Mouse (Mus musculus) heart, embryonic 14.5 days (tissue): ENCODE results near the gene A130010J15Rik. TPM values are rescaled to one million over a fixed set of nuclear protein-coding genes. Genes with fewer than 3 reads are reported as not detected.

Experiments used
- ATAC-seq: fragments of 200-750 bp; cut with Nextera tagmentation; 2 replicates; pipeline ENCODE4 v1.8.0; 2017; ENCODE audit warnings: low read depth, moderate TSS enrichment; ENCODE audit not compliant: insufficient number of reproducible peaks, insufficient read depth, low FRiP score
- H3K27ac ChIP-seq, 2 experiments: fragments of 200-500 bp in 1 of 2; fragments of 300-500 bp in 1 of 2; sonication (generic) in 1 of 2; replicated peaks in 1 of 2; 2 replicates each; pipeline ENCODE4 v1.5.1; 2012 to 2014; ENCODE audit warnings: low read depth in 2 of 2, low read length in 2 of 2, control low read depth in 1 of 2, mild to moderate bottlenecking in 1 of 2, mixed read lengths in 1 of 2; ENCODE audit not compliant: control insufficient read depth in 1 of 2, insufficient read depth in 1 of 2
- H3K27me3 ChIP-seq: fragments of 300-500 bp; sonication (generic); 2 replicates; pipeline ENCODE4 v1.6.1; 2014; ENCODE audit warnings: mild to moderate bottlenecking, low read length, control low read depth; ENCODE audit not compliant: control insufficient read depth, insufficient read depth
- H3K36me3 ChIP-seq: fragments of 300-500 bp; sonication (generic); 2 replicates; pipeline ENCODE4 v1.6.1; 2014; ENCODE audit warnings: mild to moderate bottlenecking, control low read depth, low read length, mixed read lengths; ENCODE audit not compliant: control insufficient read depth, insufficient read depth
- H3K4me1 ChIP-seq, 2 experiments: fragments of 200-500 bp in 1 of 2; fragments of 300-500 bp in 1 of 2; sonication (generic) in 1 of 2; 2 replicates each; pipeline ENCODE4 v1.6.1; 2012 to 2014; ENCODE audit warnings: low read length in 2 of 2, control low read depth in 1 of 2, mixed read lengths in 1 of 2; ENCODE audit not compliant: control insufficient read depth in 2 of 2, insufficient read depth in 2 of 2
- H3K4me2 ChIP-seq: fragments of 300-500 bp; sonication (generic); 2 replicates; pipeline ENCODE4 v1.6.1; 2014; ENCODE audit warnings: mild to moderate bottlenecking, low read length
- H3K4me3 ChIP-seq, 2 experiments: fragments of 200-500 bp in 1 of 2; fragments of 300-500 bp in 1 of 2; sonication (generic) in 1 of 2; 2 replicates each; pipeline ENCODE4 v1.5.1; 2012 to 2014; ENCODE audit warnings: low read length in 2 of 2, mild to moderate bottlenecking in 2 of 2, control low read depth in 1 of 2, low read depth in 1 of 2, moderate library complexity in 1 of 2; ENCODE audit not compliant: control insufficient read depth in 1 of 2, insufficient read depth in 1 of 2
- H3K9ac ChIP-seq: fragments of 300-500 bp; sonication (generic); 2 replicates; pipeline ENCODE4 v1.6.1; 2014; ENCODE audit warnings: mild to moderate bottlenecking, low read length
- H3K9me3 ChIP-seq: fragments of 300-500 bp; sonication (generic); 2 replicates; pipeline ENCODE4 v1.6.1; 2016; ENCODE audit warnings: low read length, control low read depth; ENCODE audit not compliant: control insufficient read depth
- WGBS: fragments of 180-500 bp; shearing (Covaris S2); extraction: QIAGEN DNeasy Blood & Tissue Kit; methylation state at CpG from one replicate; pipeline ENCODE4 v1.1.7; 2014; 5-methylcytosine and 5-hydroxymethylcytosine counted together
- polyA plus RNA-seq: library from polyadenylated mRNA; unstranded; fragments of >200 nt; fragmentation: Nextera tagmentation; extraction: Ambion mirVana; gene quantifications from 2 replicates; pipeline ENCODE4 v1.2.1, GENCODE M21; 2014

The A130010J15Rik gene
- polyA plus RNA-seq, 1 experiment from 2014 or later = 13.4 TPM

DNA sequence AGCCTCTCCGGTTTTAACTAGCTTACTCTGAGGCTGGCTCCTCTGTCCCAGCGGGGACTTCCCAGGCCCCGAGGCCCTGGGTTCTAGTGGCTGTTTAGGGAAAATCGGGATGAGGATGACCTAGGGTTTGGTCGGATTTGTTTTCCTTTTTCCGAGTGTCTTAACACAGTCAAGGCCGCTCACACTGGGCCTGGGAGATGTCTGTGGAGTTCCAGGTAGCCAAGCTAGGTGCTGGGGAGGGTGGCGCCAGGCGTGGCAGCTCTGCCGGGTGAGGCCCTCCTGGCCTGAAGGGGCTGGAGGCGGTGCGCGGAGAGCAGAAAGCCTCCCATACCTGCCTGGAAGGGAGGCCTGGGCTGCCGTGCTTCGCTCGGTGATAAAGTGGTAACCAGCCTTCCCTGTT is 14.3 kb upstream of the A130010J15Rik start:
- peak overlapping the region; percentile 44 to 45 for H3K4me3 ChIP-seq
- no peaks in the 10 kb centered on the region for H3K36me3 ChIP-seq
- peaks cover 11% of the 10 kb centered on the region for H3K27me3 ChIP-seq
- ATAC-seq = no peak
- no peaks in the 10 kb centered on the region for H3K9me3 ChIP-seq
- 38% methylated on average over 16 of the region's 16 CpGs for WGBS
- peaks cover 16 to 25% of the 10 kb centered on the region in 2 experiments; a peak in 3 of 4 replicates for H3K4me1 ChIP-seq
- H3K9ac ChIP-seq = peak overlapping the region; percentile 60; the same call in 1 of the 2 replicates
- H3K27ac ChIP-seq = no peak overlapping the region
- H3K4me2 ChIP-seq = peak overlapping the region; percentile 80

DNA sequence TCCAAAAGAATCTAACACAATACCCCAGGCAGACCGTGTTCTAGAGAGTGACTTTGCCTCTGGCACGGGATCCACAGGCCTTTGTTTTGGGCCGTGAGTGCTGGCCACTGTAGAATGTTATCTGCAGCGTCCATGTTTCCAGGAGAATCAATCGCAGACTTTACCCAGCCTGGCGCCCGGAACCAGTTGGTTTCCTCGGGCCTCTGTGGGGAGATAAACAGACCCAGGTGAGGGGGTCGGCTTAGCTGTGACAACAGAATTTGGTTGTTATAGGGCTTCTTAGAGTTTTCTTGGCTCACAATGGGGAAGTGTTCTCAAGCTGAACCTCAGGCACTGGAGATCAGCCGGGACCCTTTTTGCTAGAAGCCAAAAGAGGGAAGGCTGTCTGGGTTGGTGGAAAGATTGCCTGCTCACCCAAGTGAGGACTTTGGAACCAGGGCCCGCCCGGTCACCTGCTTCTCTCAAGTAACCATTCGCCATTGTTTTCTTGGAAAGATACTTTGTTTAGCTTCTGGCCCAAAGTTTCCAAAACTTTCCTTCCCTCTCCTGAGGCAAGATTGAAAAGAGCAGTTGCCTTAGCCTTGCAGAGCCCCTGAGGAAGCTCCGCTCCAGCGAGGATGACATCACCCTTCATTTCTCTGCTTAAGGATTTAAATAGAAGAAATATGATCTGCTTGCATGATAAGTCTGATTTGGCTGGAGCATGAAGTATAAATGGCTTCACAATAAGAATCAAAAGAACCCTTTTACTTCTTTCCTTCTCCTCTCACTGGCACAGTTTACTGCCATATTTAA is 11.3 kb upstream of the A130010J15Rik start:
- no peak for ATAC-seq
- Histone ChIP-seq H3K4me1 (peaks cover 15 to 27% of the 10 kb centered on the region in 2 experiments; a peak in 3 of 4 replicates), H3K4me3 (no peak overlapping the region), H3K4me2 (peak overlapping the region; percentile 32), H3K27me3 (peaks cover 11% of the 10 kb centered on the region), H3K9ac (no peak overlapping the region), H3K9me3 (no peaks in the 10 kb centered on the region), H3K36me3 (no peaks in the 10 kb centered on the region), H3K27ac (peak overlapping the region in 1 of 2 experiments; percentile 69; a peak in 3 of 4 replicates)
- WGBS = 54% methylated on average over 15 of the region's 15 CpGs

DNA sequence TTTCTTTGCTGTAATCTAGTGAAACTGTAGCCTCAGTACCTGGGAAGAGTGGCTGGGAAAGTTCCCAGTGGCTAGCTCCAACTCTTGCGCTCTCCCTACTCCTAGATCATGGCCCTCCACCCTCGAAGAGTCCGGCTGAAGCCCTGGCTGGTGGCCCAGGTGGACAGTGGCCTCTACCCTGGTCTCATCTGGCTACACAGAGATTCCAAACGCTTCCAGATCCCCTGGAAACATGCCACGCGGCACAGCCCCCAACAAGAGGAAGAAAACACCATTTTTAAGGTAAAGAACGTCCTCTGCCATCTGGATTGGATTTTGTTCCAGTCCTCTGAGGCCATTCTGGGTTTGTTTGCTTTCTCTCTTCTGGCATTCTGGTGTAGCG is 10.7 kb upstream of the A130010J15Rik start:
- H3K27me3 ChIP-seq = peaks cover 11% of the 10 kb centered on the region
- ATAC-seq = no peak
- H3K36me3 ChIP-seq = no peaks in the 10 kb centered on the region
- peak overlapping the region; percentile 32 for H3K4me2 ChIP-seq
- H3K27ac ChIP-seq = peak overlapping the region in 1 of 2 experiments; percentile 69; a peak in 3 of 4 replicates
- H3K9me3 ChIP-seq = no peaks in the 10 kb centered on the region
- H3K4me3 ChIP-seq = no peak overlapping the region
- peaks cover 15 to 26% of the 10 kb centered on the region in 2 experiments; a peak in 3 of 4 replicates for H3K4me1 ChIP-seq
- 75% methylated on average over 8 of the region's 8 CpGs for WGBS
- no peak overlapping the region for H3K9ac ChIP-seq

DNA sequence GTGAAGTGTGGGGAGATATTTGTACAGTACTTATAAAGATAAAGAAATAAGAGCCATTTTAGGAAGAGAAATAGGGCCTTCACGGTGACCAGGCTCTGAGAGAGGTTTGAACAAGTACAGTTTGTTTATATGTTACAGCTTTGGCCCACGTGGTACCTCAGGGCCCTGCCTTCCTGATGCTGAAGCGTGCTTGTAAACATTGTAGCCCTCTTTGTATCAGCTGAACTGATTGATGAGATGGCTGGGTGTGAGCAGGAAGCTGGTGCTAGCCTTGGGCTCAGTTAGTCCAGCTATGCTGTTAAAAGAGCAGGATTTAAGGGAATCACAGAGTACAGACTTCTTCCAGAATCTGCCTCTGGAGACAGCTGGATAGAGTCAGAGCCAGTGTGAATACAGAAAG is 8.7 kb upstream of the A130010J15Rik start:
- H3K4me3 ChIP-seq = no peak overlapping the region
- H3K4me2 ChIP-seq = no peak overlapping the region
- peaks cover 5% of the 10 kb centered on the region for H3K27me3 ChIP-seq
- H3K4me1 ChIP-seq = peaks cover 9 to 18% of the 10 kb centered on the region in 2 experiments; a peak in 3 of 4 replicates
- H3K9me3 ChIP-seq = no peaks in the 10 kb centered on the region
- no peak overlapping the region for H3K9ac ChIP-seq
- no peak overlapping the region for H3K27ac ChIP-seq
- no peaks in the 10 kb centered on the region for H3K36me3 ChIP-seq
- no peak for ATAC-seq
- 42% methylated on average over 3 of the region's 3 CpGs for WGBS

DNA sequence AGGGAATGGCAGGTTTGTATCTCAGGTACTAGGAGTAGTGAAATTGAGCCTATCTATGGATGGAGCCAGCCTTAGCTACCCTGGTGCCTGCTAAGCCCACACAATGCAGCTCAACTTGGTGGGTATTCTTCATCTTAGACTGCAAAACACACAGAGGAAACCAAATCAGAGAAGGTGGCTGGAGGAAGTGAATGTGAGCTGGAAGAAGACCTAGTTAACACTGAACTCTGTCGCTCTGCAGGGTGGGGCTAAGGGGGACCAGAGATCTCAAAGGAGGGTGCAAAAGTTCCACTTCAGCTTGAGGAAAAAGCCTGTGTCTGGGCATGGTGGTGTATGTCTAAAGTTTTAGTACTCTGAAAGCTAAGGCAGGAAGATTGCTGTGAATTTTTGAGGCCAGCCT is 8.2 kb upstream of the A130010J15Rik start:
- Histone ChIP-seq H3K4me3 (no peak overlapping the region), H3K4me2 (peak overlapping the region; percentile 59; the same call in 1 of the 2 replicates), H3K27ac (no peak overlapping the region), H3K27me3 (peaks cover under 1% of the 10 kb centered on the region; the same call in 1 of the 2 replicates), H3K9ac (0 out of 2 replicates have a peak overlapping the region, but pooled peaks have one; percentile 36), H3K36me3 (no peaks in the 10 kb centered on the region), H3K4me1 (peaks cover 9 to 18% of the 10 kb centered on the region in 2 experiments; a peak in 3 of 4 replicates), H3K9me3 (no peaks in the 10 kb centered on the region)
- WGBS = 50% methylated on average over 1 of the region's 1 CpGs
- no peak for ATAC-seq

DNA sequence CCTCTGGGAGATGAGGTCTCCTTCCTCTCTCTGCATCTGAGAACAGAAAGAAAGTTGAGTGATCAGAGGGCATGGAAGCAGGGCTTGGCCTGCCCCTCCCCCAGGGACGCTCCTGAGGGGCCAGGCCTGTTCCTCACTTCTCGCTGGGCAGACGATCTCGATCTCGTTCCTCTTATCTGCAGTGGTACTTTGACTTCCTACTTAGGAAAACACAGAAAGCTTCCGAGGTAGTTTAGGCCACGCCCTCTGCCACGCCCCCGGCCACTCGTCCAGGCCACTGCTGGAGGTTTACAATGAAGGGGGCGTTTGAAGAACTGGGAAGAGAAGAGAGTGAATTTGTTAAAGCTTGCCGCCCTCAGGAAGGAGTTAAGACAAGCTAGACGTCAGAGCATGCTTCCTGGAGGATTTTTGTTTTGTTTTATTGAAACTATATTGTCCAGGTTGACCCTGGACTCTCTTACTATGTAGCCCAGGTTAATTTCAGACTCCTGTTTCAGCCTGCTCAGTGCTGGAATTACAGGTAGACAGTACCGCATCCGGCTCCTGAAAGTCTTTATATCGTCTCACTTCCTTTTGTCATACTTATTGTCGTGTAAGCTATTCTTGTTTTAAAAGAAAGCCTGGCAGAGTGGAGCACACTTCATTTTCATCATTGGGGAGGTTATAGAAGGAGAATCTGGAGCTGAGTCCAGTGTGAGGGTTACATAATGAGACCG is 7.4 kb upstream of the A130010J15Rik start:
- peak overlapping the region; percentile 25 to 37 for H3K4me3 ChIP-seq
- H3K27me3 ChIP-seq = no peaks in the 10 kb centered on the region
- 11% methylated on average over 18 of the region's 18 CpGs for WGBS
- H3K36me3 ChIP-seq = no peaks in the 10 kb centered on the region
- H3K4me1 ChIP-seq = peaks cover 9 to 18% of the 10 kb centered on the region in 2 experiments; a peak in 3 of 4 replicates
- peak overlapping the region; percentile 59 for H3K4me2 ChIP-seq
- H3K9ac ChIP-seq = peak overlapping the region; percentile 36; the same call in 1 of the 2 replicates
- ATAC-seq = 0 out of 2 replicates have a peak, but pooled peaks have one; percentile 36
- H3K9me3 ChIP-seq = no peaks in the 10 kb centered on the region
- H3K27ac ChIP-seq = no peak overlapping the region

DNA sequence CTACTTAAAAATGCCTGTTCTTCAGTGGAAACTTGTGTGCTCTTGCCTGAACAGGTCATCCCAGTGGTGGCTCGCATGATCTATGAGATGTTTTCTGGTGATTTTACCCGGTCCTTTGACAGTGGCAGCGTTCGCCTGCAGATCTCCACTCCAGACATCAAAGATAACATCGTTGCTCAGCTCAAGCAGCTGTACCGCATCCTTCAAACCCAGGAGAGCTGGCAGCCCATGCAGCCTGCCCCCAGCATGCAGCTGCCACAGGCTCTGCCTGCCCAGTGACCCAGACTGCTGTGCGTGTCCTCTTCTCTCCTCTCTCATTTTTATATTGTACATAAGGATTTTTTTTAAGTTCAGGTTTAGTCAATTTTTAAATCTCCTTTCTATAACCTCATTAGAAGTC is 1.4 kb downstream of the A130010J15Rik start:
- Histone ChIP-seq H3K4me1 (peaks cover 5 to 20% of the 10 kb centered on the region in 2 experiments), H3K27me3 (no peaks in the 10 kb centered on the region), H3K9me3 (no peaks in the 10 kb centered on the region), H3K27ac (no peak overlapping the region), H3K36me3 (no peaks in the 10 kb centered on the region), H3K4me2 (no peak overlapping the region), H3K9ac (no peak overlapping the region), H3K4me3 (no peak overlapping the region)
- 81% methylated on average over 7 of the region's 7 CpGs for WGBS
- ATAC-seq = no peak
